Mouse (Mus musculus): ENCODE results near the gene Ric1.
"Not testable (repeated sequence)": the region's sequence is repeated elsewhere in the genome, so short reads cannot be mapped to it uniquely, and the experiment has no call there.

The Ric1 gene

DNA sequence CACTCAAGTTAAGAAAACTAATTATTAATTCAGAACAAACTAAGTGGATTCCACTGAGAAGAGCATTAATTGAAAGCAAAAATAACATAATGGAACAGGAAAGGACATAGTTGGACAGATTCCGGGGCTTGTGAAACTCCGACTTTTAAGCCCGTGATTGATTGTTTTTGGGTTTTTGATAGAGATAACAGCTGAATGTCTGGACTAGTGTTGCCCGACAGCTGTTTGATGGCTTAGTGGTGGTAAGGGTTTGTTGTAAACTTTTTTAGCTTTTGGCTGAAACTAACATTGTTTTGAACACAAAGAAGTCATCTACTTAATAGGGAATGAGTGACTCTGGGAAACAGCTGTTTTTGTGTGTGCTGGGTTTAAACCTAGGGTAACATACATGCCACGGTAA lies 11.9 kb downstream of the Ric1 start:
- DNase-seq, result peak; percentile 16

- no peak for DNase-seq
Observed at GRCm38 (mm10) chr19:29542256-29542970, 20.3 kb downstream of the Ric1 start.

DNA sequence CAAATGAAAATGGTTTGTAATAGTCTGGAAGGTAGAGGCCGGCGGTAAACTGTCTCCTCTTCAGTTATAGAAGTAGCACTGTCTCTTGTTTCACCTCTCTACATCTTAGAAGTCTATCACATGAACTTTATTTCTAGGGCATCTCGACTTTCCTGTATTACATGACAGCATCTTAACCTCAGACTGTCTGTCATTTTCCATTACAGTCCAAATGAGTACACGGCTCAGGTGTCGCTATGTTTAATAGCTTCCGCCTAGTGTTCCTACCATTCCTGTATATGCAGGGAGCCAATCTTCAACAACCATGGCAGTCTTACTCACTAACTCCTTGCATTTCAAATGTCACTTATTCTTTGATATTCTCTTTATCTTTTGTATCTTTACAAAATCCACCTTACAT lies 21.9 kb downstream of the Ric1 start:
- DNase-seq, result no peak

GRCm38 (mm10) chr19:29550618-29551017 lies 28.5 kb downstream of the Ric1 start:
- DNase-seq, result no peak

DNA sequence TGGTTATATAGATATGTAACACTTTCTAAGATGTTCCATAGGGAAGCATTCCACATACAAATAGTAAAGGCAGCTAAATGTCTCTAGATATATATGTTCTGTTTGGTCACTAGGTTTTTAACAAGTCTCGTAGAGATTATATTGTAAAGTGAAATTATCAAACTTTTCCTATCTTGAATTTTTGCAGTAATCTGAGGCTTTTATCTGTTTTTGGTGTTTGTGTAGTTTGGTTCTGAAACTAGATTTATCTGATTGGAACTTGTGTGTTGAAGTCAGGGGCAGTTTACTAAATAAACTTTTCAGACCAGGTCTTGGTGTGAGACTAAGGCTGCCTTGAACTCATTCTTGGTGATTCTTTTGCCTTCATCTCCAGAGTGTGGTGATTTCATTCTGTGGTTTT lies 29.0 kb downstream of the Ric1 start:
- DNase-seq, result no peak

DNA sequence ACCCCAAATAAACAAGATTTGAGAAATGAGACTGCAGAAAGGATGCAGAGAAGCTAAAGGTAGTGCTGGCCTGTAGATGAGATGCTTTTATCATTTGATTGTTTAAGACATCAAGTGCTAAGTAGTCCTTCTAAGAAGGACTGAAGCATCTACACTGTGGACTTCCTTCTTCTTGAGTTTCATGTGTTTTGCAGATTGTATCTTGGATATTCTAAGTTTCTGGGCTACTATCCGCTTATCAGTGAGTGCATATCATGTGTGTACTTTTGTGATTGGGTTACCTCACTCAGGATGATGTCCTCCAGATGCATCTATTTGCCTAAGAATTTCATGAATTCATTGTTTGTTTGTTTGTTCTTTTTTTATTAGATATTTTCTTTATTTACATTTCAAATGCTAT lies 29.9 kb downstream of the Ric1 start:
- DNase-seq, result not testable (repeated sequence)

- not testable (repeated sequence) for DNase-seq
Observed at GRCm38 (mm10) chr19:29557171-29557845, 35.2 kb downstream of the Ric1 start.

DNA sequence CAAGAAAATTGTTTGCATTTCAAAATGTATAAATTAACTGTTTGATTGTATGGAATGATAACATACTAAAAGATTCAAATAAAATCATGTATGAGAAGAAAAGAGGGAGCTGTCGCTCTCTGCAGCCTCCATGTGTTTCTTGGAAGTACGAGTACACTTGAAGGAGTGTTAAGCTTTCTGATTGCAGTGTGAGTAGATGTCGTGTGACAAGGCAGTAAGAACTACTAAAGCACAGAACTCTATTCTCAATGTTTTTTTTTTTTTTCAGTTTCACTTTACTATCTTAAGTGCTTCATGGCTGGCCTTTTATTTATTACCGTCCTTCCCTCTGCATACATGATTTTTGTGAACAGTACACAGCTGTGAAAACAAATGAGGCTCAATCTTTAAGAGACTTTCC lies 40.1 kb downstream of the Ric1 start:
- DNase-seq, result no peak

DNA sequence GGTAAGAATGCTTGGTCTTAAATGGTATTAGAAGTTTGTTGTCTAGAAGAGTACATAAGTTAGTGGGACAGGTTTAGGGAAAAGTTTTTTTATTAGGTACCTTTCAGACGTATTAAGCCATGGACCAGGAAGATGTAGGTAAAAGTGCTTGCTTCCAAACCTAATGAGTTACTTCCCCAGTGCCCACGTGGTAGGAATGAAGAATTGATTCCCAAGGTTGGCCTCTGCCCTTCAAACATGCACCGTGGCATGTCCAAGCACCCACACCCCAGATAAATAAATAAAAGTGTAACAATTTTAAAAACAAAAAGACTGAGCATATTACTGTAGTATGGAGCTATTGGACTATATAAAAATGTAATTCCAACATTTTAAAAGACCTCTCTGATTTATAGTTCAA lies 40.5 kb downstream of the Ric1 start:
- DNase-seq, result no peak

- peak; percentile 76 for DNase-seq
Observed at GRCm38 (mm10) chr19:29563258-29563779, 41.2 kb downstream of the Ric1 start.

GRCm38 (mm10) chr19:29566512-29566911 lies 44.4 kb downstream of the Ric1 start:
- no peak for DNase-seq

- DNase-seq, result no peak
Observed at GRCm38 (mm10) chr19:29582439-29582838, 60.4 kb downstream of the Ric1 start.

DNA sequence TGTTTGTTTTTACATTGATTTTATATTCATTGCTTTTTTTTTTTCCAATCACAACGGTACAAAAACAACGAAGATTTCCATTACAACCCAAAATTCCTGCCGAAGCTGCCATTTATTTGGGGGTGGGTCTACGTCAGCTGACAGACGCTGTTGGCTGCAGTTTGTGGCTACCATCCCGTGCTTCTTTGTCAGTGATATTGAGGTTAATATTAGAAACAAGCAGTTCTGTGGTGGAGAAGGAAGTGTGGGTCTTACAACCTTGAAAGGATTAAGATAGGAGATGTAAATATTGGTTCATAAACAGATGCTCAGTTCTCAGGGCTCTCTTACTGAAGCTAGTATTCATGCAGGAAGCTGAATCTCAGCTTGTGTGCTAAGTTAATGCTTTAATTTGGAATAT lies 61.7 kb downstream of the Ric1 start:
- no peak for DNase-seq

- DNase-seq, result not testable (repeated sequence)
Observed at GRCm38 (mm10) chr19:29593783-29594182, 71.7 kb downstream of the Ric1 start.

GRCm38 (mm10) chr19:29596276-29596675 lies 74.2 kb downstream of the Ric1 start:
- DNase-seq, result no peak

GRCm38 (mm10) chr19:29596985-29597384 lies 74.9 kb downstream of the Ric1 start:
- no peak for DNase-seq

GRCm38 (mm10) chr19:29598981-29599380 lies 76.9 kb downstream of the Ric1 start:
- no peak for DNase-seq

GRCm38 (mm10) chr19:29603548-29604353 lies 81.7 kb downstream of the Ric1 start:
- DNase-seq, result no peak

GRCm38 (mm10) chr19:29604653-29605052 lies 82.6 kb downstream of the Ric1 start:
- no peak for DNase-seq

DNA sequence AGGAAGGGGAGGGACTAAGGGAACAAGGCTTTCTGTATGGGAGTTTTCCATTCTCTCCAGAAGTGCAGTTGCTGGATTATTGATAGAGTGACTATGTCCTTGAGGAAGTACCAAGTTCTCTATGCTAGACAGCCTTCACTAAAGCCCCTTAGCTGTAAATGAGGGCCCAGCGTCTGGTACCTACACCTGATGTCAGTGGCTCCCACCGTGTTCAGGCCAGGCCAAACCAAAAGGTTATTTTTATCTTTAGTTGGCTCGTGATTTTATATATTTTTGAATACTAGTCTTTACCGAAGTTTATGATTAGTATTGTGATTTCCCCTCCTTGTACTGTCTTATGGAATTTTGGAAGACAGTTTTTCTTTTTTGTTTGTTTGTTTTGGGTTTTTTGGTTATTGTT lies 85.4 kb downstream of the Ric1 start:
- no peak for DNase-seq

DNA sequence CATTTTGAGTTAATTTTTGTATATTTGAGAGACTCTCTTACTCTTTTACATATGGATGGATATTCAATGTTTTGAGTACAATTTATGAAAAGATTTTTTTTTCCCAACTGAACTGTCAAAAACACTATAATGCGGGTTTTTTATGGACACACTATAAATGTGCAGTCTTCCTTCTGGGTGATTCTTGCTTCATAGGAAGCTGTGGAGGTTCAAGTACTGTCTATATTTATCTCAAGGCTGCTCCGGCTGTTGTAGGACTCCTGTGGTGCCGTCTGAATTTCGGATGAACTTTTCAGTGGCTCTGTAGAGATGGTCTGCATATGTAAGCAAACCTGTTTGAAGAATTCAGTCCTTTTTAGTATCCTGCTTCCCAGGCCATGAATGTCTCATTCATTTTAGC lies 86.1 kb downstream of the Ric1 start:
- no peak for DNase-seq

DNA sequence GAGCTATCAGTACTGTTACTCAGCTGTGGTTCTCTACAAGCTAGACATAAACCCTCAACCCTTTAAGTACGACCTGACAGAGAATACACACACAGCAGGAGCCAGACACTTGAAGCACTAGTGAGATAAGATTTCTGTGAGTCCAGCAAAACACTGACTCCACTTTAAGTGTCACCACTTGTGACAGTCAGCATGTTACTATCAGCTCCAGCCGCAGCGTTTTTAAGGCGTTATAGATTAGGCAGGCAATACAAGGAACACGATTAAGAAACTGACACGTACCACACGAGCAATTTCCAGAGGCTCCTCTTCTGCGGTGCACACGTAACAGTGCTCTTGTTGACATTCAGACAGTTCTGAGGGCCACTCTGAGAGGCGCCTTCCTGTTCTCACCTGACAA lies 88.8 kb downstream of the Ric1 start:
- DNase-seq, result no peak

GRCm38 (mm10) chr19:29612102-29612501 lies 90.0 kb downstream of the Ric1 start:
- no peak for DNase-seq

GRCm38 (mm10) chr19:29641055-29641454 lies 119.0 kb downstream of the Ric1 start:
- peak; percentile 31 for DNase-seq
